Mouse (Mus musculus) heart, postnatal 25 days (tissue): ENCODE measurements around the gene Hoxc4. TPM values are rescaled to one million over a fixed set of nuclear protein-coding genes. Genes with fewer than 3 reads are reported as not detected.

ENCODE experiments used
- DNase-seq: peaks from one replicate; pipeline ENCODE4 v3.0.0; 2022; ENCODE audit warnings: low spot score
- intact Hi-C: fragments of 180-260 bp; cut with DNase I; formaldehyde crosslinking; loops from one replicate; pipeline ENCODE4 v1.15.1; 2025
- microRNA-seq: library from miRNA; unstranded; fragments of <30 nt; microRNA quantifications from one replicate; pipeline ENCODE4 v1.2.0, GENCODE M21; 2022
- total RNA-seq, 2 experiments: library from RNA; stranded (reverse); gene quantifications; 2 replicates each; pipeline ENCODE4 v1.2.3; 2021

The Hoxc4 gene
- total RNA-seq, 2 experiments from 2014 or later, result not detected

GRCm38 (mm10) chr15:103067701-103068100 lies 49.0 kb downstream of the Hoxc4 start:
- intact Hi-C loops, result no loop called here
- no peak for DNase-seq

DNA sequence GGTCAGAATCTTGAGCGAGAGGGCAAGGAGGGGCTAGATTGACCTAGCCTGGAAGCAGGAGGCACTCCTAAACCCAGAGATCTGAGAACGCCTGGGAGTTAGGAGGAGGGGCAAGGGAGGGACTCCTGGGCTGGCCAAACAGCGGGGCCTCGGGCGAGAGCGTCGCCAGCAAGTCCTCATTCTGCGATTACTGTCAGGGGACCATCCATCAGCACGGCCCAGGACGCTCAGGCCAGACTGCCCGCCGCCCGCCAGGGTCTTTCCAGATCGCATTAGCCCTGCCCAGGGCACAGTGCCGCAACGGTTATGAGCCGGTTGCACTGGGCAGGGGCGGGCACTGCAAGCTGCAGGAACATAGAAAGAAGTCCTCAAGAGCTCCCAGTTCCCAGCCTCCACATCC lies 50.4 kb downstream of the Hoxc4 start:
- DNase-seq, result no peak
- intact Hi-C loops, result no loop called here

DNA sequence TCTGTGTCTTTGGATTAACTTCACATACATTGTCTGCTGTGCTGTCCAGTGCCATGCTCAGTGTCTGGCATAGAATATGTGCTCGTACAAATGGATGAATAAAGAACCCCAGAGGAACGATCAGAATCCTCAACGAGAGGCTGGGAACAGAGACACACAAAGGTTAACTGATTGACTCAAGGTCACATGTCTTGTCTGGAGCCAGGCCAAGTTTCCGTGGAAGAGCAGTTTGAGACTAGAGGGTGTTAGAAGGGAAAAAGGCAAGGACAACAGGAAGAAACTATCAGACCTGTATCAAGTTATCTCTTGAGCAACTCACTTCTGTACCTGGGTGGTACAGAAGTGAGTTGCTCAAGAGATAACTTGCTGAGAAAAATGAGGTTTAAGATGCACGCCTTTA lies 52.5 kb downstream of the Hoxc4 start:
- intact Hi-C loops, result no loop called here
- no peak for DNase-seq

DNA sequence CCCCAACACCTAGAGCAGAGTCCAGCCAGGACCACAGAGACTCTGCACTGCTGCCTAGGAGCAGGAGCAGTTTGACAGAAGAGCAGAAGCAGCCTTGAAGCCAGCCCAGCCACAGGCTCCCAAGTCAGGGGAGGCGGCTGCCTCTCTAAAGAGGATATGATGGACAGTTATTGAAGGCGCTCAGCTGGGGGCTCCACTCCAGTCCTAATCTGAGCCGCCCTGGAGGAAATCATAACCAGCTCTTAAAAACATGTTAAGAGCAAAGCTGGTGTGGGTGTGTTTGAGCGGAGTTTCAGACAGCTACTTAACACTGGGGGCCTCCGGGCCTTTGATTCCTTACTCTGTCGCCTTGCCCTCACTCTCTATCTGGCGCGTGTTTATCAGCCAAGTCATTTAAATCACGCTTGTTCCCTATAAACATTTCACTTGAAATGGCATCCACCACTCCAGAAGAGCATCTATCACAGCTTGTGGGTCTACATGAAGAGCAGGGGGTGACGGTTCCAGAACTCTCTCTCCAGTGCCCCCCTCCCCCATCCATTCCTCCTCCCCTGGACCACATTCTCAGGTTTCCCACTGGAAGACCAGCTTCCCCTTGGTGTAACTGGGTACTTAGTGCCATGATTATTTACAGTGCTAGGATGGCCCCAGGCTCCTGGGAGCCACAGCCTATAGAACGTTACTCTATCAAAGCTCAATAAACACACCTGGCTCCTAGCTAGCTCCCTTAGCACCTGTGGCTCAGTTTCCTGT lies 56.1 kb downstream of the Hoxc4 start:
- no peak for DNase-seq
- intact Hi-C loops, result no loop called here

DNA sequence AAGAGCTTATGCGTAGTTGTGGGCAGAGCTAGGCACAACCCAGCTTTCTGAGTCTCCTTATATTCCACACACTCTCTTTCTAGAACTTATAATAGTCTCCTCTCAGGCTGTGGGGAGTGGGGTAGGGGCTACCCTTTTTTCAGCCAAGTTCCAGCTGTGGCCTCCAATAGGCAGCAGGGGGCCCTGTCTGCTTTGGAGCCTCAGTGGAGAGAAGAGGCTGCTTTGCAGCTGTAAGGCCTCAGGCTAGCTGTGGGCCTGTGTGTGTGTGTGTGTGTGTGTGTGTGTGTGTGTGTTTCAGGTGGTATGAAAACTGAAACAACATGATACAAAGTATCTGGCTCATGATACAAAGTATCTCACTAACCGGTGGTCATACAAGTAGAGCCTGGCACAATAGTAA lies 58.9 kb downstream of the Hoxc4 start:
- DNase-seq, result no peak
- intact Hi-C loops, result no loop called here

DNA sequence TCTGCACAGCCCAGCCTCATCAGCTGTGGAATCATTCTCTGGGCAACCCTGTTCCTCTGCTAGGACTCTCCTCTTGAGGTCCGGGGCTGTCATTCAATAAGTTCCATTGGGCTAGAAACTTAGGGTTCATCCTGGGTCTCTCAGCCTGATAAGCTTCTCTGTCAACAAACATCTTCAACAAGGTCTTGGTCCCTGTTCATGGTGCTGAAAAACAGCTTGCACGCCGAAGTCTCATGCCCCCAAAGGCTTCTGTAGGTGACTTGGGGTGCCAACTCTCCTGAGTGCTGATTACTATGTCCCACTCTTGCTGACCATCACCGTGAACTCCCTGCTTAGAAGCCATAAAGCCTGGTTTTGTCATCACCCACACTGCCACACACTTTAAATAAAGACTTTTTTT lies 63.9 kb downstream of the Hoxc4 start:
- intact Hi-C loops, result no loop called here
- no peak for DNase-seq

- no peak for DNase-seq
These were observed 64.9 kb downstream of the Hoxc4 start for GRCm38 (mm10) chr15:103083598-103083997.

DNA sequence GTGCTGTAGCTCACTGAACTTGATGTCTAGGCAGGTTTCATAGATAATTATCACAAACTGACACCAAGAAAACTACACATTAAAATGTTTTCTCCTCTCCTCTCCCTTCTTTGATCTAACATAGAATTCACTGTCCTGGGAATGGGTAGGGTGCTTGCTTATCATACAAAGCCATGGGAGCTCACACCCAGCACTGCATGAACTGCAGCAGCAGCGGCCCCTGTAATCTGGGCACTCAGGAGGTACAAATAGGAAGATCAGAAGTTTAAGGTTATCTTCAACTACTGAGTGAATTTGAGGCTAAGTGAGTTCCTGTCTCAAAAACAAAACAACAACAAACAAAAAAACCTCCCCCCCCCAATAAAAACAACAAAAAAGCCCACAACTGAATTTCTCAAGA lies 66.2 kb downstream of the Hoxc4 start:
- intact Hi-C loops, result no loop called here

More at GRCm38 (mm10) chr15:103083598-103083997, 64.9 kb downstream of the Hoxc4 start:
- intact Hi-C loops, result no loop called here

GRCm38 (mm10) chr15:103085831-103086671 lies 67.3 kb downstream of the Hoxc4 start:
- intact Hi-C loops, result no loop called here
- DNase-seq, result no peak

More for the DNA sequence above, 66.2 kb downstream of the Hoxc4 start:
- no peak for DNase-seq

Small RNAs within 50 kb of the gene (microRNA-seq; reads per million reads assigned to microRNA genes)
- not detected for gene Mir196a-2
- gene Mir615, result 5.6 reads per million, percentile 16 among the genes with 10 or more reads in this experiment

Other genes starting within 250 kb of the Hoxc4 start
- gene Hoxc13, start 97.8 kb upstream of the Hoxc4 start, total RNA-seq, result not detected
- gene Hoxc12, start 82.2 kb upstream of the Hoxc4 start, total RNA-seq, result not detected
- gene Hoxc11, start 64.5 kb upstream of the Hoxc4 start, total RNA-seq, result not detected
- not detected for gene Hoxc10, start 52.1 kb upstream of the Hoxc4 start, total RNA-seq
- not detected for gene Hoxc5, start 51.5 kb upstream of the Hoxc4 start, total RNA-seq
- gene Hoxc9, start 42.5 kb upstream of the Hoxc4 start, total RNA-seq, result not detected
- gene Hoxc8, start 28.3 kb upstream of the Hoxc4 start, total RNA-seq, result not detected
- not detected for gene Hoxc6, start 20.7 kb upstream of the Hoxc4 start, total RNA-seq
- 10 to 100 TPM; 12.2 to 14.1 TPM for gene Smug1, start 148.2 kb downstream of the Hoxc4 start, total RNA-seq
- gene Cbx5, start 220.9 kb downstream of the Hoxc4 start, total RNA-seq, result 10 to 100 TPM; 55.9 to 63.9 TPM
- gene Hnrnpa1, start 221.5 kb downstream of the Hoxc4 start, total RNA-seq, result 100 to 1,000 TPM; 133 to 153 TPM
- gene Nfe2, start 239.5 kb downstream of the Hoxc4 start, total RNA-seq, result under 1 TPM; 0.42 to 0.64 TPM